Mouse (Mus musculus) liver, adult 2 months (tissue): ENCODE results near the gene Faf1.

Source experiments
- CTCF ChIP-seq: fragments of 200-500 bp; IDR thresholded peaks from 2 replicates; pipeline ENCODE4 v1.5.1; 2011; ENCODE audit warnings: low read depth, low read length, control low read depth
- POLR2A ChIP-seq: fragments of 200-500 bp; IDR thresholded peaks from 2 replicates; pipeline ENCODE4 v1.6.1; 2011; ENCODE audit warnings: low read length, control low read depth; ENCODE audit not compliant: insufficient read depth; ENCODE audit errors: extremely low read depth

DNA sequence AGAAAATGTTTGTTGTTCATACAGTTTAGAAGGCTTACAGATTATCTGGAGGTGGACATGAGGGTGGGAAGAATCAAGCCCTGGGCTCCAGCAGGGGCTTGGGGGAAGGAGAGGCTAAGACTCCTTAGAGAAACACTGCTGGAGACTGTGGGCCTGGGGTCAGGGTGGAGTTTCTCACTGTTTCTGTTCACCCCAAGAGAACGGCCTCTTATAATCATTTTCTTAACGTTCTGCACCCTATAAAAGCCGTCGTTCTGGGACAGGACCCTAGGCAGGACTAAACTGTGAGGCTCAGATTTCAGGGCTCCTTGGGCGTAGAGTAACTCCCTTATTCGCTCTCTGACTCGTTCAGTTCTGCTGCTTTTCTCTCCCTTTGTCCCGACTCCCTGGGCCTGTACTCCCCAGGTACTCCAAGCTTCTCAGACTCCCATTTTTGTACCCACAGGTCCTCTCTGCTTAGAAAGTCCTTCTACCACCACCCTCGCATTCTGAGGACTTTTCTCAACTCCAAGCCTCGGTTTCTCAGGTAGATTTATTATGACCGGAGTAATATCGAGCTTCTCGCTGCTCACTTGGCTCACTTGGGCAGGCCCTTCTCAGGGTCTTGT, 310.5 kb downstream of the Faf1 start:
- TF ChIP-seq POLR2A (no peak), CTCF (no peak)
